Mouse (Mus musculus) heart, postnatal 0 days (tissue): ENCODE measurements around the gene Rara.

Experiments
- CTCF ChIP-seq: IDR thresholded peaks from 2 replicates; pipeline ENCODE4 v1.5.1; 2016; ENCODE audit warnings: antibody characterized with exemption, control low read depth, low read depth
- EP300 ChIP-seq: IDR thresholded peaks from 2 replicates; pipeline ENCODE4 v1.6.1; 2016; ENCODE audit warnings: antibody characterized with exemption, low read depth

DNA sequence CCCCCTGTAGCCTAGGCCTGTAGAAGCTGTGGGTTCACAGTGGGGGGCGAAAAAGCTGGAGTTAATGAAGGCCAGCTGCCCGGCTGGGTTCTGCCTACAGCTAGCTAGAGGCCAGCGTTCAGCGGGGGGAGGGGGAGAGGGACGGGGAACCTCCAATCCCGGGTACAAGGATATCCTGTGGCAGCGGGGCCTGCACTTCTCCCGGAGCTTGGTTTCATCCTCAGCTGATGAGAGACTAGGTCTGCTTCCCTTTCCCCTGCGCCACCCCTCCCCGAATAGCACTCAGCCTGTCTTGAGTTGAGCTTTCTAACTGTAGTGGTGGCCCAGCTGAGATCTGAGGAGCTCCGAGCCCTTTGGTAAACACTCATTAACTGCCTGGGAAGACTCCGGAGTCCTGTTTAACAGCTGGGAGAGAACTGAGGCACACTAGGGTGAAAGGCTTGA lies 1.7 kb upstream of the Rara start:
- TF ChIP-seq EP300 (no peak), CTCF (no peak)
